Mouse (Mus musculus) embryonic facial prominence, embryonic 10.5 days (tissue): Measurements from ENCODE around the gene Mthfd1. TPM values are rescaled to one million over a fixed set of nuclear protein-coding genes. Genes with fewer than 3 reads are reported as not detected.

Source experiments
- DNase-seq: peaks from one replicate; pipeline ENCODE4 v3.0.0-alpha.2; 2017; ENCODE audit warnings: low spot score
- H3K27ac ChIP-seq: fragments of 300-500 bp; sonication (generic); replicated peaks from 2 replicates; pipeline ENCODE4 v1.5.1; 2016; ENCODE audit warnings: mild to moderate bottlenecking
- H3K27me3 ChIP-seq: fragments of 300-500 bp; sonication (generic); replicated peaks from 2 replicates; pipeline ENCODE4 v1.6.1; 2016; ENCODE audit warnings: low read depth, mild to moderate bottlenecking; ENCODE audit not compliant: poor library complexity, severe bottlenecking
- H3K36me3 ChIP-seq: fragments of 300-500 bp; sonication (generic); replicated peaks from 2 replicates; pipeline ENCODE4 v1.6.1; 2016; ENCODE audit warnings: mild to moderate bottlenecking, moderate library complexity
- H3K4me1 ChIP-seq: fragments of 300-500 bp; sonication (generic); 2 replicates; pipeline ENCODE4 v1.6.1; 2016
- H3K4me3 ChIP-seq: fragments of 300-500 bp; sonication (generic); 2 replicates; pipeline ENCODE4 v1.5.1; 2016; ENCODE audit warnings: mild to moderate bottlenecking, moderate library complexity
- H3K9me3 ChIP-seq: fragments of 300-500 bp; sonication (generic); 2 replicates; pipeline ENCODE4 v1.6.1; 2016; ENCODE audit warnings: mild to moderate bottlenecking
- WGBS: fragments of 180-500 bp; shearing (Covaris S2); methylation state at CpG from one replicate; pipeline ENCODE4 v1.1.7; 2016; 5-methylcytosine and 5-hydroxymethylcytosine counted together
- polyA plus RNA-seq: library from polyadenylated mRNA; unstranded; fragments of >200 nt; fragmentation: Nextera tagmentation; extraction: Ambion mirVana; gene quantifications from 2 replicates; pipeline ENCODE4 v1.2.1, GENCODE M21; 2016

Mthfd1 gene
- polyA plus RNA-seq, 1 experiment from 2014 or later, result 106 TPM

DNA sequence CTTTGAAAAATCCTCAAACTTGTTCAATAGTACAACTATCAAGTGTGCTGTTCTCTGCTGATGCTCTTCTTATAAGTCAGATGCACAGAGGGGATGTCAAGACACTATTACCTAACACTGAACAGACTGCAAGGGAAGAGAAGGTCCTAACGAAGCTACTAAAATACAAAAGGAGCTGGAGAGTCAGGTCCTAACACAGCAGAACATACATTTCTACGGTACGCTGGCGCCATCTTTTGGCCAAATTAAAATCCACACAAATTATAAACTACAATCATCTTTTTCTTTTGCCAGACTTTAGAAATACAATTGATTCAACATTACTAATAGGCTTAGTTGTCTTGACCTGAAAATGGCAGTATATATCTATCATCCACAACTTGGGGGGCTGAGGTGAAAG, 86.0 kb downstream of the Mthfd1 start:
- no peaks in the 10 kb centered on the region for H3K27me3 ChIP-seq
- H3K27ac ChIP-seq, result no peak overlapping the region
- H3K9me3 ChIP-seq, result no peaks in the 10 kb centered on the region
- DNase-seq, result peak; percentile 38
- H3K4me1 ChIP-seq, result no peaks in the 10 kb centered on the region
- peaks cover 8% of the 10 kb centered on the region; the same call in 1 of the 2 replicates for H3K36me3 ChIP-seq
- no peak overlapping the region for H3K4me3 ChIP-seq
- WGBS, result 9% methylated on average over 4 of the region's 4 CpGs

DNA sequence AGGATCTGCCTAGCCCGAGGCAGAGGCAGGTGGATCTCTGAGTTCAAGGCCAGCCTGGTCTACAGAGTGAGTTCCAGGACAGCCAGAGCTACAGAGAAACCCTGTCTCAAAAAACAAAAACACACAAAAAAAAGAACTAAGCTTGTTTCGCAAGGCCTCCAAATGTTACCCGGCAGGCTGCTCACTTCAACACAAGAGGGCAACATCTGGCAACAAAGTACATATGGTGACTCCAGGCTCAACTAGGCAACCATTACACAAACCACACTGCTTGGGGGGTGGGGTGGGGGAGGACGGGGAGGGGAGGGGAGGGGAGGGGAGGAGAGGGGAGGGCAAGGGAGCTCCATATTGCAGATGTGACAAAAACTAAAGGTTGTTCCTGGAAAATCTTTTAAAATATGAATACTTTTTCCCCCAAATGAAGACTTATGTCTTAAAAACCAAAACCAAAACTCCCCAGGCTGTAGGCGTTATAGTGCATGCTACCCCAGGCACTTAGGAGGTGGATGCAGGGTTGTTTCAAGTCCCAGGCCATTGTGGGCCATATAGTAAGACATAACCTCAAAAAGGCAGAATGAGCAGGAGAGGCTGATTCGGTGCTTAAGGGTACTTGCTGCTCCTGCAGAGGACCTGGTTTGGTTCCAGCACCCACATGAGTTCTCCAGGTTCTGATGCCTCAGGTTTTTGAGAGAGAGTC, 90.8 kb downstream of the Mthfd1 start:
- DNase-seq, result no peak
- Histone ChIP-seq H3K9me3 (no peaks in the 10 kb centered on the region), H3K4me3 (no peak overlapping the region), H3K27me3 (no peaks in the 10 kb centered on the region), H3K27ac (no peak overlapping the region), H3K36me3 (peaks cover 43% of the 10 kb centered on the region), H3K4me1 (peaks cover 5% of the 10 kb centered on the region; the same call in 1 of the 2 replicates)
- 84% methylated on average over 6 of the region's 6 CpGs for WGBS

DNA sequence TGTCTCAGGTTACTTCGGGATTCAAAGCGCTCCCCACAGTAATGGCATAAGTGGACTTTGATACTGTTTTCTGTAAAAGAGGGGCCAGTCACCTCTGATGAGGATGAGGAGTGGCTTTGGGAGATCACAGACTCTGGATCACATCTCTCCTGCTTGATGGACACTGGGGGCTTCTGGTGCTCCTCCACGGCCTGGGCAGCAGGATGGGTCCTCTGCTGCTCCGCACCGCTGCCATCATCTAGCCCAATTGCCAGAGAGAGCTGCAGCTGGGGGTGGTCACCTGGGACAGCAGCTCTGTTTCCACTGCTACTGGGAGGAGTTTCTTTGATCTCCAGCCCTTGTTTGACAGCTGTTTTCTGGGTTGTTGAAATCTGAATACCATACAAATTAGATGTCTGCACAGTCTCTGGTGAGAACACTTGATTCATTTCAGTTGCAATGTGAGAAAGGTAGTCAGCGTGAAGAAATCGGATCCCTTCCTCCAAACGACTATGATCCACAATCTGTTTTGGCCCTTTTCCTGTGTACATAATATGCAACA, 94.7 kb downstream of the Mthfd1 start:
- H3K9me3 ChIP-seq, result no peaks in the 10 kb centered on the region
- DNase-seq, result peak; percentile 34
- H3K4me1 ChIP-seq, result peaks cover 5% of the 10 kb centered on the region; the same call in 1 of the 2 replicates
- H3K4me3 ChIP-seq, result no peak overlapping the region
- H3K36me3 ChIP-seq, result peaks cover 72% of the 10 kb centered on the region
- H3K27me3 ChIP-seq, result no peaks in the 10 kb centered on the region
- H3K27ac ChIP-seq, result no peak overlapping the region
- WGBS, result 79% methylated on average over 8 of the region's 8 CpGs

DNA sequence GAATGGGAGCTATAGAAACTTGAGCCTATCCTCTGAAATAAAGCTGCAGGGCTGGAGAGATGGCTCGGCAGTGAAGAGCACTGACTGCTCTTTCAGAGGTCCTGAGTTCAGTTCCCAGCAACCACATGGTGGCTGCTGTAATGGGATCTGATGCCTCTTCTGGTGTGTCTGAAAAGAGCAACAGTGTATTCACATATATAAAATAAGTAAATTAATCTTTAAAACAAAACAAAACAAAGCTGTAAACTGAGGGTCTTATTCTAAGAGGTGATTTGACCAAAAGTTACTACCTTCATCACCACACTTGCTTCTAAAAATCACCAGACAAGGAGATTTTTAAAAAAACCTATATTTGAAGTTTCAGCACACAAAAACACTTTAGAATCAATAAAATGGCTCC, 105.8 kb downstream of the Mthfd1 start:
- Histone ChIP-seq H3K4me1 (peaks cover 2% of the 10 kb centered on the region; the same call in 1 of the 2 replicates), H3K9me3 (no peaks in the 10 kb centered on the region), H3K4me3 (no peak overlapping the region), H3K27me3 (no peaks in the 10 kb centered on the region), H3K36me3 (peaks cover 28% of the 10 kb centered on the region), H3K27ac (no peak overlapping the region)
- WGBS, result 61% methylated on average over 1 of the region's 1 CpGs
- no peak for DNase-seq

DNA sequence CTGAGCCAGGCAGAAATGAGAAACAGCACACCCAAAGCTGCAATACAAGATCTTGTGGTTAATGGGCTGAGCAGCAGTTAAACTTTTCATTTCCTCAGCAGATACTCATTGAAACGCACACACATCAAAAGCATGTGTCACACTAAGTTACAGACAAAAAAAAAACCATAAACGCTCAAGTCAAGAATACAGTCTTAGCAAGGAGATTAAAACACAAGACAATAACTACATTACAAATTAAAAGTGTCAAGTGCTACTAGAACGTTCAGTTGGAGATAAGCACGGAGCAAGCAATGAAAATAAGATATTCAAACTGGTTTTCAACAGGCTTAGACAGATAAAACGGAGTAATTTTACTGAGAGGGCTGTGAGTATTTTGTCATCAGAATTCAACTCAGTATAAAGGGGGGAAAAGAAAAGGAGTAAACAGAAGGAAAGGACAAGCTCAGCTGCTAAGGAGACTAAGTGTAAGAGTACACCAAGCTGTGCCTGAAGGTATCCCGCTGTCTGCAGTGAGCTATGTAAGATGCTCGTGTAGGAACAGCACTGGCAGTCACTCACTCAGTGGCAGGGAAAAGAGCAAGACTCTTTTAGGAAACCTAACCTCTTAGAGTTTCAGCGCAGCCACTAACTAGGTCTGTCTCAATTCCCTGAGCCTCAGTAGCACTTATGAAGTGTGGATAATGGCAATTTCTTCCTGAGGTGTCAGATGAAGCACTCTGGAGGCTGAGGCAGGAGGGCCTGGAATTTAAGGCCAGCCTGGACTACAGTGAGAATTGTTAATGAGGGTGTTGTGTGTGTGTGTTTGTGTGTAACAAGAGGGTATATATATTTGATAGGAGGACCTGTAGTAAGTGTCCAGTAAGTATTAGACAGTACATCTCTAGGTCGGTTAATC, 106.6 kb downstream of the Mthfd1 start:
- Histone ChIP-seq H3K9me3 (no peaks in the 10 kb centered on the region), H3K4me3 (no peak overlapping the region), H3K4me1 (peaks cover 6% of the 10 kb centered on the region; the same call in 1 of the 2 replicates), H3K27ac (no peak overlapping the region), H3K27me3 (no peaks in the 10 kb centered on the region), H3K36me3 (peaks cover 27% of the 10 kb centered on the region)
- no peak for DNase-seq
- WGBS, result 75% methylated on average over 9 of the region's 9 CpGs

DNA sequence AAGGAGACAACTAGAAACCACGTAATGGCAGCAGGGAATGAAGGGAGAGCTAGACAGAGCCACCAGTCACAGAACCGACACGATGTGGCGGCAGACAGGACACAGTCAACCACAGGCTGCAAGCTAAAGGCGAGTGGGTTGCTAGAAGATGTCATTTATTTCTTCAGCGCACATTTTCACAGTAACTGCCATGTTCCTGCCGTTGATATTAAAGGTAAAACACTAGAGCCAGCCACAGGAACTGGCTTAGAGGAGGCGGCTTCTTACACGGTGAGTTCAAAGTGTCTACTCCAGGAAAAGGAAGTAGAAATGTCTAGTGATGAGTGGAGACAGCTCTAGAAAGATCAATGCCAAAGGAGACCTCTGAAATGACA, 107.2 kb downstream of the Mthfd1 start:
- no peaks in the 10 kb centered on the region for H3K27me3 ChIP-seq
- peaks cover 11% of the 10 kb centered on the region for H3K4me1 ChIP-seq
- H3K4me3 ChIP-seq, result no peak overlapping the region
- peaks cover 21% of the 10 kb centered on the region for H3K36me3 ChIP-seq
- no peaks in the 10 kb centered on the region for H3K9me3 ChIP-seq
- H3K27ac ChIP-seq, result no peak overlapping the region
- no peak for DNase-seq
- 84% methylated on average over 9 of the region's 9 CpGs for WGBS

DNA sequence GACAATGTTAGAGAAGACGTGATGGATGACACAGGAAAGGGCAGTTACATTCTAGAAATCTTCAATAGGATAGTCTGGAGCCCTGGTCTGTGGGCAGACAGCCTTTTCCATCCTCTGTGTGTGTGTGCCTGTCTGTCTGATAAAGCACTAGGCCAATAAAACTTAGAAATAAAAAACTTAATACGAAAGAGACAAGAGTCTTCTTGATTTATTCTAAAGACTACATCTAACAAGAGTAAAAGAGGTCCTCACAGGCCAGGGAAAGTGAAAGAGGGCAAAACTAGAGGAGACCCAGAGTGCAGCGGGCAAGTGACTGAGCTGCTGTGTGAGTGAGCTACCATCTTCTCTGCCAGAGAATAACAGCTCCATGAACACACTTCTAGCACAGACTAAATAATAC, 111.2 kb downstream of the Mthfd1 start:
- H3K27ac ChIP-seq, result no peak overlapping the region
- peaks cover 30% of the 10 kb centered on the region for H3K4me1 ChIP-seq
- no peak for DNase-seq
- WGBS, result 86% methylated on average over 3 of the region's 3 CpGs
- H3K4me3 ChIP-seq, result no peak overlapping the region
- no peaks in the 10 kb centered on the region for H3K9me3 ChIP-seq
- peaks cover 15% of the 10 kb centered on the region; the same call in 1 of the 2 replicates for H3K36me3 ChIP-seq
- no peaks in the 10 kb centered on the region for H3K27me3 ChIP-seq

DNA sequence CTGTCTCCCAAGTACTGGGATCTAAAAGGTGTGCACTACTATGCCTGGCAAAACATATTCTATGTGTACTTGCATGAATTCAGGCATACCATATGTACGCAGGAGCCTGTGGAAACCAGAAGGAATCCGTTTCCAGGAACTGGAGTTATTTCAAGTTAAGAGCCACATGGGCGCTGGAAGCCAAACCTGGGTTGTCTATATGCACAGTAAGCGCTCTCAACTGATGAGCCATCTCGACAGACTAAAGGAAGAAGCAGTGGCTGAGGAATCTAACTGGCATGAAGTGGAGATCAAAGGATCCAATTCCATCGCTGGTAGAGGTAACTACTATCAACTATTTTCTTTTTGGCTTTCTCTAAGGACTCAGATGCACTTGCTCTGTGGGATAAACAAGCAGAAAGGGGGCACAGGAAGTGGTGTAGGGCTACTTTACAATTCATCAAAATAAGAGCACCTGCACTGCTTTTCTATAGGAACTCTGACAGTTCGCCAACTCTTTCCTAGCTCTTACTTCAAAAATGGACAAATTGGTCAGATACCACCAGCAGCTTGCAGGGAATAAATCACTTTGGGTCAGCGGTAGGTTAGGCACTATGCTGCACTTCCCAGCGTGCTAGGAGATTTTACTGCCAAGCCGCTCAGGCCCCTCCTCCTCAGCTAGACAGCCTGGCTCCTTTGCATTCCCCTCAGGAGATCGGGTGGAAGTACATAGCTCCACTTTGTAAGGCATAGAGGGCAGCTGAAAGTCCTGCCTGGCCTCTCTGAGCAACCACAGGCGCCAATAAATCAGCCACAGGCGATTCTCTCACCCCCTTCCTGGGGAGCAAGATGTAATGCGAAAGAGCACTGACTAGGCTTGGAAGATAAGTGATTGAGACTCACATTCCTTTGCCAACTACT, 112.2 kb downstream of the Mthfd1 start:
- peak overlapping the region; percentile 54 for H3K27ac ChIP-seq
- peaks cover 41% of the 10 kb centered on the region for H3K4me1 ChIP-seq
- peaks cover 13% of the 10 kb centered on the region; the same call in 1 of the 2 replicates for H3K36me3 ChIP-seq
- no peaks in the 10 kb centered on the region for H3K9me3 ChIP-seq
- no peaks in the 10 kb centered on the region for H3K27me3 ChIP-seq
- WGBS, result 29% methylated on average over 14 of the region's 14 CpGs
- DNase-seq, result peak; percentile 40
- H3K4me3 ChIP-seq, result peak overlapping the region; percentile 90

DNA sequence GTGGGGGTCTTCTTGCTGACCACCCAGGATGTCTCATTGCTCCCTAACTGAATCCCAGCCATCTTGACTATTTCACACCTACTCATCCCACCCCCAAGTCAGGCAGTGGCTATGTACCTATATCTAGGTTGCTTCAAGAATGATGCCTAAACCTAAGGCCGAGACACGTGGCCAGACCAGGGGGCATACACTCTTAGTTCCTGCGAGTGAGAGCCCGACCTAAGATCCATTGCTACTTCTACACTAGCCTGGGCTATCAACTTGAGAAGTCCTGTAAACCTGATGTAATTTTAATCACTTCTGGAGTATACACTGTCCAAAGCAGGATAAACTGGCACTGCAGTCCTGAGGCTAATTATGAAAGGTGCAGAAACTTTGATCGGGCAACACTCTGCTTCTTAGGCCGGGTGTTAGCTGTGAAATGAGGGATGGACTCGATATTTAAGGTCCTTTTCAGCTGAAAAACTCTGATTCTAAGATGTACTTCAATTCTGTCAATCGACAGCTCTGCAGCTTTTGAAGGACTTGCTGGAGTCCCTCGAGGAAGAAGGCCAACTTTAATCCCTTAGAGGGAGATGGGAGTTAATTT, 113.2 kb downstream of the Mthfd1 start:
- Histone ChIP-seq H3K36me3 (peaks cover 10% of the 10 kb centered on the region; the same call in 1 of the 2 replicates), H3K9me3 (no peaks in the 10 kb centered on the region), H3K4me3 (peak overlapping the region; percentile 90), H3K27ac (peak overlapping the region; percentile 100), H3K4me1 (peaks cover 49% of the 10 kb centered on the region), H3K27me3 (no peaks in the 10 kb centered on the region)
- DNase-seq, result no peak
- WGBS, result 10% methylated on average over 9 of the region's 9 CpGs

DNA sequence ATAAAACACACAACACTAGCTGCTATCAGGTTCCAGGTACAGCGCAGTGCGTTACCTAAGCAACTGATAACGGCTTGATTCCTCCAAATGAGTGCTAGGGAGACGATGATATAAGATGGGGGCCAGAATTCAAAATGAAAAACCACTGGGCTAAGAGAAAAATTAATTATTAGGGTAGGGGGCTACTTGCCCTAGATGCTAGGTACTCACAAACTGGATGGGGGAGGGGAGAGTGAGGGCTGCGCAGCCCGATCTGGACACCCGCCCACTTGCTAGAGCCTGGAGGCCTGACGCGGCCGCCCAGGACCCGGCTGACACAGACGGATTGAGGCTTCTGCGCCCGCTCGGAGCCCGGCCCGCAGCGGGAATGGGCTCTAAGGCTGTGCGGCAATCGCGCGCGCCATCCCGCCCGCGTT, 113.7 kb downstream of the Mthfd1 start:
- Histone ChIP-seq H3K9me3 (no peaks in the 10 kb centered on the region), H3K4me3 (peak overlapping the region; percentile 90), H3K36me3 (peaks cover 7% of the 10 kb centered on the region; the same call in 1 of the 2 replicates), H3K27ac (peak overlapping the region; percentile 100), H3K27me3 (no peaks in the 10 kb centered on the region), H3K4me1 (peaks cover 49% of the 10 kb centered on the region)
- under 1% methylated on average over 26 of the region's 26 CpGs for WGBS
- DNase-seq, result peak; percentile 75
